Mouse (Mus musculus) myocyte (in vitro differentiated cells): Measurements from ENCODE around the gene Ucp3.

Source experiments
- MYOD1 ChIP-seq, 3 experiments: IDR thresholded peaks; one replicate each; pipeline ENCODE4 v1.6.1; 2011; ENCODE audit warnings: control low read depth in 2 of 3, low read depth in 2 of 3, mild to moderate bottlenecking in 2 of 3, moderate library complexity in 1 of 3; ENCODE audit not compliant: insufficient read length in 2 of 3, control insufficient read depth in 1 of 3
- POLR2A ChIP-seq: IDR thresholded peaks from one replicate; pipeline ENCODE4 v1.6.1; 2011; ENCODE audit warnings: low read depth, mild to moderate bottlenecking, control low read depth, moderate library complexity; ENCODE audit not compliant: insufficient read length
- TCF12 ChIP-seq: IDR thresholded peaks from one replicate; pipeline ENCODE4 v1.6.1; 2011; ENCODE audit warnings: mild to moderate bottlenecking, control low read depth; ENCODE audit not compliant: poor library complexity, insufficient read depth, severe bottlenecking
- USF1 ChIP-seq: IDR thresholded peaks from one replicate; pipeline ENCODE4 v1.6.1; 2011; ENCODE audit warnings: low read depth, mild to moderate bottlenecking, control low read depth, moderate library complexity

DNA sequence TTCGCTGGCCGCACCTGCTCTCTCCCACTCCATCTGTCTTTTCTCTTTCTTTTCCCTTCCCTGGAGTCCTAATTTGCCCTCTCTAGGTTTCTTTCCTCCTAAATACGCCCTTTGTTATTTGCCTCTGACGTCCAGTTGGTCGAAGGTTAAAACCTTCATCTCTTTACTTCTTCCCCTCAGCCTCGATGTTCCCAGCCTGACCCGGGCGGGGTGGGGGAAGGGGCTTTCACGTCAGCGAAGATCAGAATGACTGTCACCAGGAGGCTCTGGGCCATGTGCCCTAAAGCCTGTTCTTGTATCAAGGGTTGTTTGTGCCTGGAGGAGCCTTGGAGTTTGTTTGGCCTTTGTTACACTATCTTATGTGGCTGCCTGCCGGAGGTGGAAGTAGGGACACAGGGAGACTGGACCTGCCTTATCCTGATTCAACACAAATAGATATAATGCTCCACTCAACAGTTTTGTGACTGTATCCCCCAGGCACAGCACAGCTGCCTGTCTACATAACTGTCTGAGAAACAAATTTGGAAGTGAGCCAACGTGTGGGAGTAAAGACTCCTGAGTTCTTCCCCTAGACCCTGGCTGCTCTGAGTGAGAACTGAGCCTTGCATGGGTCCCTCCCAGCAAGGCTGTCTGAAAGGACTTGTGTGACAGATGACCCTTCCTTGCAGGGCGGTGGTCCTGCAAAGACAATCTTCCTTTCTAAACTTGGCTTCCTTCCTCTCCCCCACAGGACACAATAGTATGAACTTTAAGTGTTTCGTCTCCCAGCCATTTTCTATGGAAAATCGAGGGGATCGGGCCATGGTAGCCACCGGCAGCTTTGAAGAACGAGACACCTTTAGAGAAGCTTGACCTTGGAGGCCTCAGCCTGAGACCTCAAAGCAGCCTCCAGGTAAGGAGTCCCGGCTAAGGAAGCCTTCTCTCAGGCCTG, 21.0 kb downstream of the Ucp3 start:
- TF ChIP-seq POLR2A (no peak), MYOD1 (IDR thresholded peaks at IDR 0.05; ENCODE audit: control insufficient read depth in 1 of 3, insufficient read length in 2 of 3, low read depth in 2 of 3) (peak in 2 of 3 experiments; percentile 52 to 53), TCF12 (no peak), USF1 (no peak)
